Mouse (Mus musculus) intestine, embryonic 16.5 days (tissue): ENCODE measurements at regions not wholly inside any gene's neighbourhood (a gene's known extent, or its start where the extent isn't known, plus 50 kb on each side); places are given as distances from the start of the nearest gene placed in this dataset.

ENCODE experiments used
- ATAC-seq: fragments of 200-750 bp; cut with Nextera tagmentation; 2 replicates; pipeline ENCODE4 v1.8.0; 2017; ENCODE audit warnings: moderate TSS enrichment, moderate library complexity
- H3K27ac ChIP-seq: fragments of 300-500 bp; sonication (generic); 2 replicates; pipeline ENCODE4 v1.5.1; 2014; ENCODE audit warnings: mild to moderate bottlenecking, low read length
- H3K27me3 ChIP-seq: fragments of 300-500 bp; sonication (generic); replicated peaks from 2 replicates; pipeline ENCODE4 v1.6.1; 2014; ENCODE audit warnings: low read length, control low read depth, mixed read lengths; ENCODE audit not compliant: control insufficient read depth, insufficient read depth
- H3K36me3 ChIP-seq: fragments of 300-500 bp; sonication (generic); 2 replicates; pipeline ENCODE4 v1.6.1; 2014; ENCODE audit warnings: low read length, control low read depth; ENCODE audit not compliant: control insufficient read depth, insufficient read depth
- H3K4me1 ChIP-seq: fragments of 300-500 bp; sonication (generic); 2 replicates; pipeline ENCODE4 v1.6.1; 2014; ENCODE audit warnings: low read length, control low read depth, mixed read lengths; ENCODE audit not compliant: control insufficient read depth, insufficient read depth
- H3K4me2 ChIP-seq: fragments of 300-500 bp; sonication (generic); 2 replicates; pipeline ENCODE4 v1.6.1; 2014; ENCODE audit warnings: low read depth, low read length, control low read depth
- H3K4me3 ChIP-seq: fragments of 300-500 bp; sonication (generic); 2 replicates; pipeline ENCODE4 v1.5.1; 2014; ENCODE audit warnings: mild to moderate bottlenecking, low read length
- H3K9ac ChIP-seq: fragments of 300-500 bp; sonication (generic); 2 replicates; pipeline ENCODE4 v1.6.1; 2014; ENCODE audit warnings: low read depth, low read length
- H3K9me3 ChIP-seq: fragments of 300-500 bp; sonication (generic); 2 replicates; pipeline ENCODE4 v1.6.1; 2016; ENCODE audit warnings: low read length, control low read depth; ENCODE audit not compliant: control insufficient read depth
- WGBS: fragments of 180-500 bp; shearing (Covaris S2); extraction: QIAGEN DNeasy Blood & Tissue Kit; methylation state at CpG from one replicate; pipeline ENCODE4 v1.1.7; 2014; 5-methylcytosine and 5-hydroxymethylcytosine counted together

DNA sequence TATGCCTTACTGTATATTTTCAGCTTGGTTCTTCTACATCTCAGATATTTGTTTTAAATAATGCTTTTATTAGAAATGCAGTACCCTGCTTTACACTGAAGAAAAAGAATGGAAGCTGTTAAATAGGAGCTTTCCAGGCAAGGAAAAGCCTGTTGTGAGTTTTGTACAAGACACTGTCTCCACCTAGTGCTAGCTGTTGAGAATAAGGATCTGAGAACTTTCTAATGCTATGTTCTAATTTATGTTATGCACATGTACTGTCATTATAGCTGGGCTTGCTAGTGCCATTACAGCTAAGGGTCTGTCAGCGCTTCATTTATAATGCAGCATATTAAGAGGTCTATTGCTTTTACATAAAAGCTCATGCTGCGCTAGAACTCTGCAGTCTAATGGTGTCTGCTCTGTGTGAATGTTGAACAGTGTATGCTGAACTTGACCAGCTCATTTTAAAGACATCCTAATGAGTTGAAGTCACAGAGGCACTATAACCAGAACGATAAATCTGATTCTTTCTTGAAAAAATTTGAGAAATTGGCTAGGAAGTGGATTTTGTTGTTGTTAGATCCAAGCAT is 315.4 kb upstream of the Dnajc24 start:
- no peak overlapping the region for H3K27ac ChIP-seq
- no peaks in the 10 kb centered on the region for H3K27me3 ChIP-seq
- no peak overlapping the region for H3K4me3 ChIP-seq
- H3K9ac ChIP-seq = no peak overlapping the region
- WGBS = 76% methylated on average over 3 of the region's 3 CpGs
- H3K4me1 ChIP-seq = no peaks in the 10 kb centered on the region
- no peaks in the 10 kb centered on the region for H3K36me3 ChIP-seq
- H3K9me3 ChIP-seq = no peaks in the 10 kb centered on the region
- no peak overlapping the region for H3K4me2 ChIP-seq
- ATAC-seq = no peak

DNA sequence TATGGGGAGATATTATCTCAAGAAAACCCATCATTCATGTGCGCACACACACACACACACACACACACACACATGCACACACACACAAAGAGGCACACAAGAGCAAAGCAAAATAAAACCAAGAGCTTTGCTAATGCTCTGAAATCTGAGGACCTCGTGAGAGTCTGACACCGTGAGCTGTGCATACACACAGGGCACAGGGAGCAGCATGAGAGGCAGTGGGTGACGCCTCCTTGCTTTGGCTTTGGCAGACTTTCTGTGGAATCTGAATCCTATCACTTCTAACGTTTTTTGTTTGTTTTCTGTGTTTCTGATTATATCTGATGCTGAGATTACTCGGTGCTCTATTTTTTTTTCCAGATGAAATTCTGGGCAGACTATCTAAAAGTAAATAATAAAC is 343.4 kb upstream of the Dnajc24 start:
- no peak overlapping the region for H3K4me3 ChIP-seq
- ATAC-seq = no peak
- no peak overlapping the region for H3K4me2 ChIP-seq
- H3K9ac ChIP-seq = no peak overlapping the region
- no peaks in the 10 kb centered on the region for H3K27me3 ChIP-seq
- no peaks in the 10 kb centered on the region for H3K9me3 ChIP-seq
- H3K4me1 ChIP-seq = no peaks in the 10 kb centered on the region
- H3K27ac ChIP-seq = no peak overlapping the region
- 73% methylated on average over 6 of the region's 6 CpGs for WGBS
- H3K36me3 ChIP-seq = no peaks in the 10 kb centered on the region

DNA sequence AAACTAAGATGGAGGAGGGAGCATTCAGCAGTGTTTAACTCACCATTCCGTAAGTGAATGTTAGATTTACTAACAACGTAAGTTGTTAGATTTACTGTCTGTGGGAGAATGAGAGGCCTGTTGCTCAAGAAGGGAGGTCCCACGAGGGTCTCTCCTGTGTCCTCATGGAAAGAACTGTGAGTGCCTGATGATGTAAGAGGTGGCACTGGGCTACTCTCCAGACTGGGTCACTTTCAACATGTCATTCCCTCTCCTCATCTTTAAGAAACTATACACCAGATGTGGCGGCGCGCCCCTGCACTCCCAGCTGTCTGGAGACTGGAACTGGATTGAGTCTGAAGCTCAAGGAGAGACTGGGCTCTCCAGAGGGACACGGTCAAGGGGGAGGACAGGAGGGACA is 343.9 kb upstream of the Dnajc24 start:
- H3K4me3 ChIP-seq = no peak overlapping the region
- no peaks in the 10 kb centered on the region for H3K4me1 ChIP-seq
- no peak overlapping the region for H3K9ac ChIP-seq
- H3K4me2 ChIP-seq = no peak overlapping the region
- no peak overlapping the region for H3K27ac ChIP-seq
- ATAC-seq = no peak
- no peaks in the 10 kb centered on the region for H3K36me3 ChIP-seq
- H3K9me3 ChIP-seq = no peaks in the 10 kb centered on the region
- H3K27me3 ChIP-seq = no peaks in the 10 kb centered on the region
- 83% methylated on average over 7 of the region's 7 CpGs for WGBS

- Histone ChIP-seq H3K9me3 (no peaks in the 10 kb centered on the region), H3K9ac (no peak overlapping the region), H3K27ac (no peak overlapping the region), H3K36me3 (no peaks in the 10 kb centered on the region), H3K4me1 (no peaks in the 10 kb centered on the region), H3K4me3 (no peak overlapping the region), H3K27me3 (no peaks in the 10 kb centered on the region), H3K4me2 (no peak overlapping the region)
- ATAC-seq = 0 out of 2 replicates have a peak, but pooled peaks have one; percentile 16
- 61% methylated on average over 3 of the region's 3 CpGs for WGBS
Measured at GRCm38 (mm10) chr2:106355565-106355964, 337.5 kb upstream of the Mpped2 start.

DNA sequence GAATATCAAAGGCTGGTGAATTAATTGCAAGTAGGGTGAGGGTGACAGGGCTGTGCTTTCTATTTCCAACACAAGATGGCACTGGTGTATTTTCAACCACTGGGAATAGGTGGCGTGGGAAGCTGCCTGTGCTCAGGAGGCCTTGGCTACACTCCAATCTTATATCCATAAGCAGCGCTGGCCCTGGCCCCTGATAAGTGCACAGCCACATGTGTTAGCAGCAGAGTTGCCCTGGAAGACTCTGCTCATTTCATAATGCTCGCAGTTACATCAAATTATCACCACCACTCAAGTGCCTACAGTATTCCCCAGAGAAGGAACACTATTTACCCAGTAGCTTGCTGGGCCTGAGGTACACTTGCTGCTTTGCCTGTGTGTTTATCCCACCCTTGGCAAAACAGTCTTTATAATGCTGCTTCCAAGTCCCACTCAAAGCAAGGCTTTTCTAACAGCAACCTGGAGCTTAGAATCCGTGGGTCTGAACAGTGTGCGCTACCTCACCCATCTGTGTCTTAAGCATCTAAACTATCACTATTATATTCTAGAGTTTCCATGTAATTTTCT is 337.0 kb upstream of the Mpped2 start:
- Histone ChIP-seq H3K27ac (no peak overlapping the region), H3K4me3 (no peak overlapping the region), H3K9me3 (no peaks in the 10 kb centered on the region), H3K9ac (no peak overlapping the region), H3K36me3 (no peaks in the 10 kb centered on the region), H3K4me2 (no peak overlapping the region), H3K27me3 (no peaks in the 10 kb centered on the region), H3K4me1 (no peaks in the 10 kb centered on the region)
- peak; percentile 97 for ATAC-seq
- 40% methylated on average over 5 of the region's 5 CpGs for WGBS

DNA sequence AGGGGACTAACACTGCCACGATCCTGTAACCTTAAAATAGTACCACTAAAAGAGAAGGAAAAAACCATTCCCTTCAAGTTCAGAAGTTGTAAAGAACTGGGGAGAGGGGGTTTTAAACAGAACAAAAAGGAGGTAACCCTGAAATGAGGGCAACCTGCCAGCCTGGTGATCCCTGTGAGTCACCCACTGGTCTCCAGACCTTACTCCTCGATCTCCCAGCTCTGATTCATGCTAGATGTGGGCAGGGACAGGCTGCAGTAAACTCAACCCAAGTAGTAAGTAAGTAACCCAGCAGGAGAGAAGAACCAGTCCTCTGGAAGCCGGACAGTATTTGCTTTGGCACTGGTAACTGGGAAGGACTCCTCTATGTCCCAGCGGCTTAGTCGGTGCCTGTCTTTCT is 324.4 kb upstream of the Mpped2 start:
- ATAC-seq = no peak
- no peaks in the 10 kb centered on the region for H3K36me3 ChIP-seq
- H3K9me3 ChIP-seq = no peaks in the 10 kb centered on the region
- H3K4me1 ChIP-seq = no peaks in the 10 kb centered on the region
- WGBS = 83% methylated on average over 5 of the region's 5 CpGs
- no peaks in the 10 kb centered on the region for H3K27me3 ChIP-seq
- H3K4me3 ChIP-seq = no peak overlapping the region
- no peak overlapping the region for H3K27ac ChIP-seq
- no peak overlapping the region for H3K9ac ChIP-seq
- no peak overlapping the region for H3K4me2 ChIP-seq

DNA sequence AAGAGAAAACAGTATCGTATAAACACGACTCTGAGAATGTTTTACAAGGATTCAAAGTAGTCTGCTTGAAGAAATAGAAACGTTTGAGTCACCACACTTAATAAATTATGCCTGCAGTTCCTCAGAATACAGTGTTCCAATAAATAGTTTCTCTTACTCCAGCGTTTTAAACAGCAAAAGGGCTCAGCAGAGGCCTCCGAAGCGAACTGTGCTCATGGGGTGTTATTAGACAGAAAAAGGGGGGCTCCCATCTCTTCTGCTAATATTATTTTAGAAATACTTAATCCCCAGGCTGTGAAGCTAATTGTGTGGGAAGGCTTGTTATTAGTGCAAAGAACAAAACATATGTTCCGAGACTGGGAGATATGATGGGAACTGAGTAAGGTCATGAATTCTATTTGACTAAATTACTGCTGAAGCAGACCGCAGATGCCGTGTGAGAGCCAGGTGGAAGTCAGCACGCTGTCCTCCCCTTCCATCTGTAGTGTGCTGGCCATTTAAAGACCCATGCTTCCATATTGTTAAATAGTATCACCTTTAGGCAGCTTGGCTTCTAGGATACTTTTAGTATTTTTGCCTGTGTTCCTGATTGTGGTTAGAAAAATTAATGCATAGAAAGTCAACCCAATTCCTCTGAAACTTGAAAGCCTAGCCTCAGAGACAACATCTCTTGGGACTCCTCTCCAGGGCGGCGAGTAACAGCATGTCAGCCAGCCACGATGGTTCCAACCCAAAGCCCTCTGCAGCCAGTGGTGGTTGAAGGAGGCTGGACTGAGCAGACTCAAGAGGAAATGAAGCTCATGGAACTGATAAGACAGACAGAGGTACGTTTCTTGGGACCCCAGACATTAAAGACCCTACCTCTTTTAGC is 309.4 kb upstream of the Mpped2 start:
- Histone ChIP-seq H3K9ac (no peak overlapping the region), H3K36me3 (no peaks in the 10 kb centered on the region), H3K4me2 (no peak overlapping the region), H3K9me3 (no peaks in the 10 kb centered on the region), H3K4me1 (no peaks in the 10 kb centered on the region), H3K4me3 (no peak overlapping the region), H3K27me3 (no peaks in the 10 kb centered on the region), H3K27ac (no peak overlapping the region)
- WGBS = 63% methylated on average over 14 of the region's 14 CpGs
- no peak for ATAC-seq

DNA sequence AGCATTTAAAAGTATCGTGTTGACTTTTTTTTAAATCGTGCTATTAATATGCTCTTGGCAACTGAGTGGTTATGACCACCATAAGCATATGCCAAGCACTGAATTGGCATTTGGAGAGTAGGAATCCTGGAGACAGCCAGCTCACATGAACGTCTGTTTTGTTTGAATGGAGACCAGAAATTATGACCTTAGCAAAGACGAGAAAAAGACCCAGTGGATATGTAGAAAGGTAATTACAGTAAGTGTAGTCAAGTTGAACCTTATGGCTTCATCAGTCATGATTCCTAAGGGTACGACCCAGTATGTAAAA is 308.8 kb upstream of the Mpped2 start:
- H3K4me2 ChIP-seq = no peak overlapping the region
- no peak for ATAC-seq
- H3K36me3 ChIP-seq = no peaks in the 10 kb centered on the region
- WGBS = 82% methylated on average over 5 of the region's 5 CpGs
- no peak overlapping the region for H3K9ac ChIP-seq
- no peaks in the 10 kb centered on the region for H3K4me1 ChIP-seq
- no peak overlapping the region for H3K4me3 ChIP-seq
- no peaks in the 10 kb centered on the region for H3K27me3 ChIP-seq
- no peak overlapping the region for H3K27ac ChIP-seq
- no peaks in the 10 kb centered on the region for H3K9me3 ChIP-seq

DNA sequence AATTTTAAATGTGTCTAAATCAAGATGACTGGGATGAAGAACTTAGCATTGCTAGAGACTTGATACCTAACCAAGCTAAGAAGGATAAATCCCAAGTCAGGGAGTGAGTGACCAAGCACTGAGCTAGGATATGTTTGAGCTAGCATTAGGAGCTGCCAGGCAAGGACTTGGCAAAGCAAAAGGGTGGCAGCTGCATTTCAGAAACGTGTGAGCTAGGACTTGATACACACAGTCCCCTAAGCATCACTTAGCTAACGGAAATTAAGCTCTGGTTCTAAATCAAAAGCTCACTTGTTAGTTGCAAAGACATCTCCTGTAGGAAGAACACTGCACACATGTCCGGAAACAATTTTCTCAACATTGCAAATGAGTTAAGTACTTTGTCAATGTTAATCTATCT is 308.2 kb upstream of the Mpped2 start:
- H3K4me2 ChIP-seq = no peak overlapping the region
- no peaks in the 10 kb centered on the region for H3K4me1 ChIP-seq
- no peak overlapping the region for H3K27ac ChIP-seq
- H3K9ac ChIP-seq = no peak overlapping the region
- H3K36me3 ChIP-seq = no peaks in the 10 kb centered on the region
- H3K4me3 ChIP-seq = no peak overlapping the region
- WGBS = 69% methylated on average over 3 of the region's 3 CpGs
- H3K27me3 ChIP-seq = no peaks in the 10 kb centered on the region
- no peak for ATAC-seq
- no peaks in the 10 kb centered on the region for H3K9me3 ChIP-seq
